Mouse (Mus musculus) kidney, adult 2 months (tissue): ENCODE data around the gene Prpf39. TPM values are rescaled to one million over a fixed set of nuclear protein-coding genes. Genes with fewer than 3 reads are reported as not detected.

Experiments used
- DNase-seq: peaks from one replicate; pipeline ENCODE4 v3.0.0; 2021
- H3K27ac ChIP-seq: fragments of 200-500 bp; 2 replicates; pipeline ENCODE4 v1.5.1; 2012; ENCODE audit warnings: low read depth, low read length, control low read depth, inconsistent platforms; ENCODE audit not compliant: insufficient read depth
- H3K27me3 ChIP-seq: fragments of 200-500 bp; replicated peaks from 2 replicates; pipeline ENCODE4 v1.6.1; 2012; ENCODE audit warnings: mild to moderate bottlenecking, moderate library complexity, low read length, inconsistent platforms; ENCODE audit not compliant: control insufficient read depth, insufficient read depth
- H3K36me3 ChIP-seq: fragments of 200-500 bp; 2 replicates; pipeline ENCODE4 v1.6.1; 2012; ENCODE audit warnings: mild to moderate bottlenecking, moderate library complexity, low read length, inconsistent platforms; ENCODE audit not compliant: control insufficient read depth, insufficient read depth
- H3K4me1 ChIP-seq: fragments of 200-500 bp; 2 replicates; pipeline ENCODE4 v1.6.1; 2011; ENCODE audit warnings: low read length; ENCODE audit not compliant: control insufficient read depth, insufficient read depth
- H3K4me3 ChIP-seq: fragments of 200-500 bp; 2 replicates; pipeline ENCODE4 v1.5.1; 2011; ENCODE audit warnings: mild to moderate bottlenecking, low read depth, low read length, control low read depth; ENCODE audit not compliant: insufficient read depth
- CTCF ChIP-seq: fragments of 200-500 bp; conservative IDR thresholded peaks from 2 replicates; pipeline ENCODE4 v1.5.1; 2011; ENCODE audit warnings: low read depth, mild to moderate bottlenecking, control low read depth, low read length, moderate library complexity, mixed read lengths; ENCODE audit not compliant: insufficient read depth, insufficient read length
- POLR2A ChIP-seq: fragments of 200-500 bp; IDR thresholded peaks from one replicate; pipeline ENCODE4 v1.6.1; 2011; ENCODE audit warnings: low read depth, low read length, control low read depth
- WGBS: fragments of 180-500 bp; shearing (Covaris S2); methylation state at CpG from one replicate; pipeline ENCODE4 v1.1.7; 2018; 5-methylcytosine and 5-hydroxymethylcytosine counted together
- polyA plus RNA-seq: library from polyadenylated mRNA; depleted of rRNA; stranded (reverse); fragments of >200 nt; gene quantifications from 2 replicates; pipeline ENCODE4 v1.2.3, GENCODE M21; 2012; rRNA removed

Prpf39 gene
- polyA plus RNA-seq, 1 experiment = 6.3 TPM

- Histone ChIP-seq H3K4me3 (peak overlapping the region; percentile 31; the same call in 1 of the 2 replicates), H3K36me3 (no peaks in the 10 kb centered on the region), H3K27ac (peak overlapping the region; percentile 39), H3K4me1 (no peaks in the 10 kb centered on the region; the same call in 1 of the 2 replicates), H3K27me3 (no peaks in the 10 kb centered on the region)
- WGBS = 33% methylated on average over 7 of the region's 7 CpGs
- DNase-seq = peak; percentile 6
- TF ChIP-seq POLR2A (no peak), CTCF (no peak)
Measured at GRCm38 (mm10) chr12:65074651-65075050, 38.5 kb downstream of the Prpf39 start.

- no peaks in the 10 kb centered on the region; the same call in 1 of the 2 replicates for H3K4me1 ChIP-seq
- WGBS = 1% methylated on average over 39 of the region's 39 CpGs
- TF ChIP-seq CTCF = no peak
- no peaks in the 10 kb centered on the region for H3K27me3 ChIP-seq
- peak within 1 kb of the TSS; percentile 74 for H3K4me3 ChIP-seq
- peak within 1 kb of the TSS; percentile 54 for H3K27ac ChIP-seq
- peak; percentile 95 for DNase-seq
- H3K36me3 ChIP-seq = no peaks in the 10 kb centered on the region
Measured at GRCm38 (mm10) chr12:65075085-65075732, 39.1 kb downstream of the Prpf39 start, which contains the start of gene Fancm. Fancm (plus strand) TSS chr12:65075603.

- Histone ChIP-seq H3K27me3 (no peaks in the 10 kb centered on the region), H3K36me3 (no peaks in the 10 kb centered on the region), H3K4me1 (no peaks in the 10 kb centered on the region; the same call in 1 of the 2 replicates), H3K4me3 (peak overlapping the region; percentile 74), H3K27ac (no peak overlapping the region)
- no peak for DNase-seq
- under 1% methylated on average over 41 of the region's 41 CpGs for WGBS
- TF ChIP-seq POLR2A (no peak), CTCF (no peak)
Measured at GRCm38 (mm10) chr12:65075733-65076310, 39.7 kb downstream of the Prpf39 start.

GRCm38 (mm10) chr12:65076906-65077305 is 40.8 kb downstream of the Prpf39 start:
- H3K36me3 ChIP-seq = no peaks in the 10 kb centered on the region
- H3K27me3 ChIP-seq = no peaks in the 10 kb centered on the region
- no peak for DNase-seq
- 83% methylated on average over 9 of the region's 9 CpGs for WGBS
- no peak overlapping the region for H3K27ac ChIP-seq
- no peaks in the 10 kb centered on the region; the same call in 1 of the 2 replicates for H3K4me1 ChIP-seq
- TF ChIP-seq CTCF (no peak), POLR2A (no peak)
- no peak overlapping the region for H3K4me3 ChIP-seq

GRCm38 (mm10) chr12:65108746-65109145 is 72.6 kb downstream of the Prpf39 start:
- peaks cover 4% of the 10 kb centered on the region; the same call in 1 of the 2 replicates for H3K36me3 ChIP-seq

GRCm38 (mm10) chr12:65111503-65111902 is 75.4 kb downstream of the Prpf39 start:
- Histone ChIP-seq H3K4me3 (no peak overlapping the region), H3K36me3 (0 out of 2 replicates have a peak, but pooled peaks cover 1% of the 10 kb centered on the region), H3K27me3 (no peaks in the 10 kb centered on the region), H3K4me1 (no peaks in the 10 kb centered on the region), H3K27ac (no peak overlapping the region)
- no peak for TF ChIP-seq POLR2A
- TF ChIP-seq CTCF = no peak
- DNase-seq = no peak
- 90% methylated on average over 3 of the region's 3 CpGs for WGBS

More at GRCm38 (mm10) chr12:65108746-65109145, 72.6 kb downstream of the Prpf39 start:
- Histone ChIP-seq H3K4me1 (no peaks in the 10 kb centered on the region), H3K27me3 (no peaks in the 10 kb centered on the region), H3K27ac (no peak overlapping the region), H3K4me3 (no peak overlapping the region)
- DNase-seq = no peak
- WGBS = 86% methylated on average over 1 of the region's 1 CpGs
- no peak for TF ChIP-seq POLR2A
- no peak for TF ChIP-seq CTCF

GRCm38 (mm10) chr12:65112811-65113210 is 76.7 kb downstream of the Prpf39 start:
- no peak overlapping the region for H3K4me3 ChIP-seq
- no peaks in the 10 kb centered on the region; the same call in 1 of the 2 replicates for H3K36me3 ChIP-seq
- H3K4me1 ChIP-seq = no peaks in the 10 kb centered on the region
- WGBS = 100% methylated on average over 1 of the region's 1 CpGs
- no peak overlapping the region for H3K27ac ChIP-seq
- TF ChIP-seq CTCF = no peak
- no peak for TF ChIP-seq POLR2A
- DNase-seq = no peak
- no peaks in the 10 kb centered on the region for H3K27me3 ChIP-seq

Other genes with a start within 250 kb of the Prpf39 start
- gene Gm527, start 118.4 kb upstream of the Prpf39 start, polyA plus RNA-seq = 0.33 and 0.50 TPM in 2 replicates
- gene Klhl28, start 70.8 kb upstream of the Prpf39 start, polyA plus RNA-seq = 1.4 and 2.2 TPM in 2 replicates
- 4.8 and 5.8 TPM in 2 replicates for gene Togaram1, start 70.5 kb upstream of the Prpf39 start, polyA plus RNA-seq
- gene Fkbp3, start 37.7 kb downstream of the Prpf39 start, polyA plus RNA-seq = 50.5 and 80.3 TPM in 2 replicates
- 1.0 and 1.2 TPM in 2 replicates for gene Fancm, start 39.3 kb downstream of the Prpf39 start, polyA plus RNA-seq
- 0.03 TPM in 1 of 2 replicates, not detected in the other for gene Mis18bp1, start 136.3 kb downstream of the Prpf39 start, polyA plus RNA-seq
- not detected in 2 replicates for gene Wdr20rt, start 189.2 kb downstream of the Prpf39 start, polyA plus RNA-seq